Mouse (Mus musculus) megakaryocyte-erythroid progenitor cell, adult 5-6 weeks (primary cell): ENCODE measurements around the gene Stx1b. TPM values are rescaled to one million over a fixed set of nuclear protein-coding genes. Genes with fewer than 3 reads are reported as not detected.

Source experiments
- ATAC-seq: replicated peaks from 2 replicates; pipeline ENCODE4 v1.8.0; 2016; ENCODE audit warnings: mild to moderate bottlenecking, inconsistent platforms; ENCODE audit not compliant: severe bottlenecking, poor library complexity, low FRiP score, low TSS enrichment
- total RNA-seq, 2 experiments: library from RNA; stranded (forward) in 1 of 2; stranded (reverse) in 1 of 2; fragments of 200-1000, 215-1000 nt in 1 of 2; fragments of >200 nt in 1 of 2; fragmentation: Nextera tagmentation in 1 of 2; gene quantifications; 2 replicates each; pipeline ENCODE4 v1.2.3; 2014 to 2017

Stx1b gene
- total RNA-seq, 2 experiments from 2014 or later: 0.19 to 3.0 TPM

DNA sequence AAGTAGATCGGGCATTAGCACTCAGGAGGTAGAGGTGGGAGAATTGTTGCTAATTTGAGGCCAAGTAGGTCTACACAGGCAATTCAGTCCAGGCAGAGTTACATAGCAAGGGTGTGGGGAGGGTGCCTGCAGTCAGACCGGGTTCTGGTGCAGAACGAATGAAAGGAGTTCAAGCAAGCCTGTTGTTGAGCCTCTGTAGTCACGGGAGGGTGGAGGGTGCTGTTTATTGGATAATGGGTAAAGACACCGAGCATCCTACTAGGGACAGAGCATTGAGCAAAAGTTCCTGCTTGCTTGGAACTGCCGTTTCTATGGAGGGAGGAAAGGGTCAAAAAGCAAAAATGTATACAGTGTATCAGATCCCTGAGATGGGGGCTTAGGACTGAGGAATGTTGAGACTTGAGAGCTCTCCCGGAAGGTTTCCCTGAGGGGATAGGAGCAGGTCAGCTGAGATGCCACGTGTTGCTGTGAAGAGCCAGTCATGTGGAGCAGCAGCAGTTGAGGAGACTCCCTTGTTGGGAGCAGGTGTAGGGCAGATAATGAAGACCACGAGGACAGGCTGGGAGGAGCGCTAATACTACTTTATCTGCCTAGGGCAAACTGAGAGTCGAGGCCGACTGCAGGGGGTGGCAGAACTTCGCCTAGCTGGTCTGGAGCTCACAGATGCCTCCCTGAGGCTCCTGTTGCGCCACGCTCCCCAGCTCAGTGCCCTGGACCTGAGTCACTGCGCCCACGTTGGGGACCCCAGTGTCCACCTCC is 57.3 kb downstream of the Stx1b start:
- peak; percentile 83 for ATAC-seq

DNA sequence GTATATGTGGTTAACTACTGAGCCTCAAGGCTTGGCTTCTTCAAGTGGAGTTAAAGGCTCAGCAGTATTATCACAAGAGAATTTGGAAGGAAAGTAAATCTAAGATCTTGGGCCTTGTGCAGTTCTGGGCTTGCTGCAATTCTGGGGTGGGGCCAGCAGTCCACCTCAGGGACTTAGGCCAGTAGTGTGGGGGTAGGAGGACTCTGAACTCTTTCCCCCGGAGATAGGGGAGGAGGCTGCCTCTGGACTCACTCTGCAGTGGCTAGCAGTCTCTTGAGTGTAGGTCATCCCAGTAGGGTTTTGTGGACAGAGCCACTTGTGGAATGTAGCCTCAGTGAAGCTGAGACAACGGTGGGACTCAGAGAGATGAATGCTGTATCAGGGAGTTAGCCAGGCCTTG is 58.6 kb downstream of the Stx1b start:
- ATAC-seq: no peak

DNA sequence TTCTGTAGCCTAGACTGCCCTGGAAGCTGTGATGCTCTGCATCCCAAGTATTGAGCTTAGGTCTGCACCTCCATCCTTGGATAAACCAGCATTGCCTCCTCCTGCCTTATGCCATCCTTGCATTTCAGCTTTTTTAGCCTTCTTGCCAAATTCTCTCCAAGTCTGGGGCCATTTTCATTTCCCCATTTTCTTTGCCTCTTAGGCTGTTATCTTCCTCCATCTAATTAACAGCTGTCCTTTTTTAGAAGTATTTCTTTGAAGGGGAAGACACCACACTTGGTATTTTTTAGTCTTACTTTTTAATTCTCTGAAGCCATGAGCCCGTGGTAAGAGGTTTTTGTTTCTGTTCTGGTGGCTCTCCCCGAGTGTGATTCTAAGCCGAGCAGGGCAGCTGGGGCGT is 60.7 kb downstream of the Stx1b start:
- no peak for ATAC-seq

DNA sequence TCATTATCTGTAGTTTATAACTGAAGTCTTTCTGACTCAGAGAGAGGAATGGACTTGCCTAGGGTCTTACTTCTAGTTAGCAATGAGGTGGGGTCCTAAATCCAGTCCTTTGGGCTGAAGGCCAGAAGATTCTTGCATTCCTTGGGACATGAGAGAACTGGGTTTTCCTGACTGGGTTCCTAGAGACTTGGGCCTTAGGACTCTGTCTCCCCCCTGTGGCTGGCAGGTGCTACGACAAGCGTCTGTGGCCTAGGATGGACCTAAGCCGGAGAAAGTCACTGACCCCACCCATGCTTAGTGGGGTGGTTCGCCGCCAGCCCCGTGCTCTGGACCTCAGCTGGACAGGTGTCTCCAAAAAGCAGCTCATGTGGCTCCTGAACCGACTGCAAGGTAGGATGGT is 63.3 kb downstream of the Stx1b start:
- peak; percentile 77 for ATAC-seq

DNA sequence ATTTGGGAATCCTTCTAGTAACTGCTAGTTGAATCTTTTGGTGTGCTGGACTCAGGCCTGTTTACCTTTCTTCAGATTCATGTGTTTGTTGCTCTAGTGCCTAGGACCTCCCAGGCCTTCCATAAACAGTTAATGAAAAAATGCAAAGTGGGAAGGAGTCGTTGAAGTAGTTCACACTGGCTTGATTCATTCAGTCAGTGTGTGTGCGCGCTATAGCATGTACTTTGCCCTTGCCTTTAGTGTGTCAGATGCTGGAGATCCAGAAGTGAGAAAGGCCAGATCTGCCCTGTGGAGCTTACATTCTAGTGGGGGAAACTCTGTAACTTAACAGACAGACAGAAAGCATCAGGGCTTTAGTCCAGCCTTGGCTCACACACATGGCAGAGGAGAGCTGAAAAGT is 63.9 kb downstream of the Stx1b start:
- no peak for ATAC-seq

DNA sequence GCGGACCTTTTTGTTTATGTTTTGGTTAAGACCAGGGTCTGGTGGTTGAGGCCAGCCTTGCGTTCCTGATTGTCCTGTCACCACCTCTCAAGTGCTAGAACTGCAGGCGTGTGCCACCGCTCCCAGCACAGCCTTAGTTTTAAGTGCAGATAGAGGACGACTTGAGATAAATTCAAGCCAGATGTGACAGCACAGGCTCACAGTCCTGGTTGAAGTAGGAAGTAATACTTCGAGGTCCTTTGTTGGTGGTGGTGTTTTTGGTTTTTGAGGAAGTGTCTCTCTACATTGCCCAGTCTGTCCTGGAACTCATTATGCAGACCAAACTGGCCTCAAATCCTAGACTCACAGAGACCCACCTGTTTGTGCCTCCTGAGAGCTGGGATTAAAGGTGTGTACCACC is 64.6 kb downstream of the Stx1b start:
- no peak for ATAC-seq

Other genes starting within 250 kb of the Stx1b start
- 6.1 TPM in 1 of 2 replicates, not detected in the other for gene Ccdc189, start 236.0 kb downstream of the Stx1b start, total RNA-seq (2014; fragmentation: Nextera tagmentation)
- 0.38 and 6.8 TPM in 2 replicates for gene Ccdc189, start 236.0 kb downstream of the Stx1b start, total RNA-seq (2017)
- 45.6 and 48.7 TPM in 2 replicates for gene Rnf40, start 235.8 kb downstream of the Stx1b start, total RNA-seq (2014; fragmentation: Nextera tagmentation)
- gene Rnf40, start 235.8 kb downstream of the Stx1b start, total RNA-seq (2017): 35.1 and 37.9 TPM in 2 replicates
- gene Zfp629, start 208.8 kb downstream of the Stx1b start, total RNA-seq (2014; fragmentation: Nextera tagmentation): 7.2 and 7.8 TPM in 2 replicates
- 3.4 and 9.1 TPM in 2 replicates for gene Zfp629, start 208.8 kb downstream of the Stx1b start, total RNA-seq (2017)
- gene Bcl7c, start 115.6 kb downstream of the Stx1b start, total RNA-seq (2014; fragmentation: Nextera tagmentation): 84.1 and 94.3 TPM in 2 replicates
- gene Bcl7c, start 115.6 kb downstream of the Stx1b start, total RNA-seq (2017): 51.3 and 61.0 TPM in 2 replicates
- gene Ctf1, start 111.8 kb downstream of the Stx1b start, total RNA-seq (2014; fragmentation: Nextera tagmentation): 4.2 and 5.5 TPM in 2 replicates
- gene Ctf1, start 111.8 kb downstream of the Stx1b start, total RNA-seq (2017): 1.9 and 3.0 TPM in 2 replicates
- gene Ctf2, start 92.4 kb downstream of the Stx1b start, total RNA-seq (2014; fragmentation: Nextera tagmentation): not detected in 2 replicates
- not detected in 2 replicates for gene Ctf2, start 92.4 kb downstream of the Stx1b start, total RNA-seq (2017)
- 11.6 and 14.2 TPM in 2 replicates for gene Fbxl19, start 80.0 kb downstream of the Stx1b start, total RNA-seq (2014; fragmentation: Nextera tagmentation)
- gene Fbxl19, start 80.0 kb downstream of the Stx1b start, total RNA-seq (2017): 12.2 and 12.5 TPM in 2 replicates
- 23.4 and 29.5 TPM in 2 replicates for gene Orai3, start 54.7 kb downstream of the Stx1b start, total RNA-seq (2014; fragmentation: Nextera tagmentation)
- 21.0 and 22.9 TPM in 2 replicates for gene Orai3, start 54.7 kb downstream of the Stx1b start, total RNA-seq (2017)
- 83.0 and 94.4 TPM in 2 replicates for gene Setd1a, start 47.9 kb downstream of the Stx1b start, total RNA-seq (2014; fragmentation: Nextera tagmentation)
- 10.6 and 19.5 TPM in 2 replicates for gene Setd1a, start 47.9 kb downstream of the Stx1b start, total RNA-seq (2017)
- 1.0 TPM in 1 of 2 replicates, not detected in the other for gene Gm49388, start 38.9 kb downstream of the Stx1b start, total RNA-seq (2014; fragmentation: Nextera tagmentation)
- 0.85 TPM in 1 of 2 replicates, not detected in the other for gene Gm49388, start 38.9 kb downstream of the Stx1b start, total RNA-seq (2017)
- 38.9 and 56.1 TPM in 2 replicates for gene Hsd3b7, start 23.9 kb downstream of the Stx1b start, total RNA-seq (2014; fragmentation: Nextera tagmentation)
- 16.8 and 60.3 TPM in 2 replicates for gene Hsd3b7, start 23.9 kb downstream of the Stx1b start, total RNA-seq (2017)
- 67.0 and 84.7 TPM in 2 replicates for gene Stx4a, start 255 bp downstream of the Stx1b start, total RNA-seq (2014; fragmentation: Nextera tagmentation)
- gene Stx4a, start 255 bp downstream of the Stx1b start, total RNA-seq (2017): 31.5 and 44.7 TPM in 2 replicates
- 32.4 and 38.3 TPM in 2 replicates for gene Zfp646, start 51.7 kb upstream of the Stx1b start, total RNA-seq (2014; fragmentation: Nextera tagmentation)
- 36.9 and 43.3 TPM in 2 replicates for gene Zfp646, start 51.7 kb upstream of the Stx1b start, total RNA-seq (2017)
- 9.3 and 12.8 TPM in 2 replicates for gene Zfp668, start 52.3 kb upstream of the Stx1b start, total RNA-seq (2014; fragmentation: Nextera tagmentation)
- 2.3 and 2.8 TPM in 2 replicates for gene Zfp668, start 52.3 kb upstream of the Stx1b start, total RNA-seq (2017)
- 0.81 TPM in 1 of 2 replicates, not detected in the other for gene Prss53, start 66.4 kb upstream of the Stx1b start, total RNA-seq (2014; fragmentation: Nextera tagmentation)
- gene Prss53, start 66.4 kb upstream of the Stx1b start, total RNA-seq (2017): not detected in 2 replicates
- gene Gm21974, start 70.9 kb upstream of the Stx1b start, total RNA-seq (2014; fragmentation: Nextera tagmentation): not detected in 2 replicates
- gene Gm21974, start 70.9 kb upstream of the Stx1b start, total RNA-seq (2017): not detected in 2 replicates
- gene Vkorc1, start 71.1 kb upstream of the Stx1b start, total RNA-seq (2014; fragmentation: Nextera tagmentation): 54.1 and 72.8 TPM in 2 replicates
- gene Vkorc1, start 71.1 kb upstream of the Stx1b start, total RNA-seq (2017): 25.4 and 37.0 TPM in 2 replicates
- 76.8 and 85.0 TPM in 2 replicates for gene Bckdk, start 79.5 kb upstream of the Stx1b start, total RNA-seq (2014; fragmentation: Nextera tagmentation)
- gene Bckdk, start 79.5 kb upstream of the Stx1b start, total RNA-seq (2017): 32.4 and 62.8 TPM in 2 replicates
- gene Kat8, start 88.0 kb upstream of the Stx1b start, total RNA-seq (2014; fragmentation: Nextera tagmentation): 32.7 and 37.9 TPM in 2 replicates
- gene Kat8, start 88.0 kb upstream of the Stx1b start, total RNA-seq (2017): 27.0 and 35.8 TPM in 2 replicates
- gene Prss8, start 105.6 kb upstream of the Stx1b start, total RNA-seq (2014; fragmentation: Nextera tagmentation): not detected in 2 replicates
- gene Prss8, start 105.6 kb upstream of the Stx1b start, total RNA-seq (2017): not detected in 2 replicates
- 2.8 and 9.8 TPM in 2 replicates for gene Prss36, start 122.2 kb upstream of the Stx1b start, total RNA-seq (2014; fragmentation: Nextera tagmentation)
- gene Prss36, start 122.2 kb upstream of the Stx1b start, total RNA-seq (2017): 2.5 and 3.4 TPM in 2 replicates
- gene Fus, start 142.9 kb upstream of the Stx1b start, total RNA-seq (2014; fragmentation: Nextera tagmentation): 315 and 387 TPM in 2 replicates
- 61.4 and 85.2 TPM in 2 replicates for gene Fus, start 142.9 kb upstream of the Stx1b start, total RNA-seq (2017)
- gene Pycard, start 169.3 kb upstream of the Stx1b start, total RNA-seq (2014; fragmentation: Nextera tagmentation): 41.8 and 56.1 TPM in 2 replicates
- 10.2 and 10.6 TPM in 2 replicates for gene Pycard, start 169.3 kb upstream of the Stx1b start, total RNA-seq (2017)
- gene Trim72, start 179.4 kb upstream of the Stx1b start, total RNA-seq (2014; fragmentation: Nextera tagmentation): not detected in 2 replicates
- 0.52 TPM in 1 of 2 replicates, not detected in the other for gene Trim72, start 179.4 kb upstream of the Stx1b start, total RNA-seq (2017)
- 3.2 TPM in 1 of 2 replicates, not detected in the other for gene Itgam, start 238.1 kb upstream of the Stx1b start, total RNA-seq (2014; fragmentation: Nextera tagmentation)
- 0.95 and 2.3 TPM in 2 replicates for gene Itgam, start 238.1 kb upstream of the Stx1b start, total RNA-seq (2017)
- not detected in 2 replicates for gene Gm49368, start 238.1 kb upstream of the Stx1b start, total RNA-seq (2014; fragmentation: Nextera tagmentation)
- gene Gm49368, start 238.1 kb upstream of the Stx1b start, total RNA-seq (2017): not detected in 2 replicates